Mouse (Mus musculus) spleen, adult 2 months (tissue): ENCODE results near the gene Lrrc10b. TPM values are rescaled to one million over a fixed set of nuclear protein-coding genes. Genes with fewer than 3 reads are reported as not detected.

Experiments used
- DNase-seq, 2 experiments: peaks; one replicate each; pipeline versions ENCODE4 v3.0.0 to v3.0.0-alpha.2; 2012 to 2021; ENCODE audit warnings: low spot score in 2 of 2, low read depth in 1 of 2
- H3K27ac ChIP-seq: fragments of 200-500 bp; 2 replicates; pipeline ENCODE4 v1.5.1; 2012; ENCODE audit warnings: low read length, inconsistent platforms; ENCODE audit not compliant: insufficient read depth
- H3K27me3 ChIP-seq: fragments of 200-500 bp; 2 replicates; pipeline ENCODE4 v1.6.1; 2012; ENCODE audit warnings: mild to moderate bottlenecking, moderate library complexity, low read length, inconsistent platforms; ENCODE audit not compliant: control insufficient read depth, insufficient read depth
- H3K36me3 ChIP-seq: fragments of 200-500 bp; 2 replicates; pipeline ENCODE4 v1.6.1; 2012; ENCODE audit warnings: mild to moderate bottlenecking, low read length, inconsistent platforms; ENCODE audit not compliant: control insufficient read depth, insufficient read depth
- H3K4me1 ChIP-seq: fragments of 200-500 bp; 2 replicates; pipeline ENCODE4 v1.6.1; 2011; ENCODE audit warnings: inconsistent platforms; ENCODE audit not compliant: control insufficient read depth, insufficient read depth, insufficient read length
- H3K4me3 ChIP-seq: fragments of 200-500 bp; 2 replicates; pipeline ENCODE4 v1.5.1; 2011; ENCODE audit warnings: mild to moderate bottlenecking, inconsistent platforms; ENCODE audit not compliant: insufficient read depth, insufficient read length; ENCODE audit errors: extremely low read depth
- CTCF ChIP-seq: fragments of 200-500 bp; IDR thresholded peaks from 2 replicates; pipeline ENCODE4 v1.5.1; 2011; ENCODE audit warnings: mild to moderate bottlenecking, inconsistent platforms; ENCODE audit not compliant: insufficient read depth, insufficient read length, insufficient replicate concordance; ENCODE audit errors: extremely low read depth
- POLR2A ChIP-seq: fragments of 200-500 bp; IDR thresholded peaks from 2 replicates; pipeline ENCODE4 v1.6.1; 2011; ENCODE audit warnings: low read depth, low read length, inconsistent platforms
- WGBS: fragments of 180-500 bp; shearing (Covaris S2); methylation state at CpG from one replicate; pipeline ENCODE4 v1.1.7; 2018; 5-methylcytosine and 5-hydroxymethylcytosine counted together
- polyA plus RNA-seq: library from polyadenylated mRNA; depleted of rRNA; stranded (reverse); fragments of >200 nt; gene quantifications from 2 replicates; pipeline ENCODE4 v1.2.3, GENCODE M21; 2012; rRNA removed

The Lrrc10b gene
- polyA plus RNA-seq, 1 experiment, result 0.11 TPM

- Histone ChIP-seq H3K27me3 (peaks cover 6% of the 10 kb centered on the region), H3K36me3 (no peaks in the 10 kb centered on the region), H3K27ac (no peak overlapping the region), H3K4me3 (no peak overlapping the region), H3K4me1 (no peaks in the 10 kb centered on the region)
- 8% methylated on average over 52 of the region's 53 CpGs for WGBS
- DNase-seq, result no peak
- TF ChIP-seq POLR2A (no peak), CTCF (no peak)
Observed at GRCm38 (mm10) chr19:10421986-10422976, 35.0 kb downstream of the Lrrc10b start.

GRCm38 (mm10) chr19:10417436-10417835 lies 39.8 kb downstream of the Lrrc10b start:
- Histone ChIP-seq H3K27me3 (peaks cover 5% of the 10 kb centered on the region; the same call in 1 of the 2 replicates), H3K4me3 (no peak overlapping the region), H3K27ac (no peak overlapping the region), H3K36me3 (no peaks in the 10 kb centered on the region), H3K4me1 (no peaks in the 10 kb centered on the region)
- TF ChIP-seq CTCF (no peak), POLR2A (no peak)
- no peak for DNase-seq
- 78% methylated on average over 12 of the region's 12 CpGs for WGBS

DNA sequence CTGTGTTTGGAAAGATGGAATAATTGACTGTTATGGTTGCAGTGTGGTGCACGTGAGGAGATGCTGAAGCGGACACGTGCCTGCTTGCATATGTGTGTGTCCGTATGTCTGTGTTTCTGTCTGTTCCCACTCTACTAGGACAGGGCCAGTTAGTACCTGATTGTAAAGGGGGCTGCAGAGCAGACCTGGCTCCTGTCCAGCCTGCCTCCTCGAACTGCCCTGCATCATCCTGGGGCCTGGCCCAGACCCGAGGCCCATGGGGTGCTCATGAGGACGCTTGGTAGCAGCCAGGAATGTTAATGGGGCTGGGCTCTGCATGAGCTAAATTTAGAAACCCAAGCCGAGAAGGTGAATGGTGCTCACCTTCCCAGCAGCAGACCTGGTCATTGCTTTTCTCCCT lies 40.4 kb downstream of the Lrrc10b start:
- Histone ChIP-seq H3K27ac (no peak overlapping the region), H3K4me3 (no peak overlapping the region), H3K4me1 (no peaks in the 10 kb centered on the region), H3K36me3 (no peaks in the 10 kb centered on the region), H3K27me3 (peaks cover 3% of the 10 kb centered on the region; the same call in 1 of the 2 replicates)
- WGBS, result 64% methylated on average over 8 of the region's 8 CpGs
- no peak for DNase-seq
- TF ChIP-seq CTCF (no peak), POLR2A (no peak)

DNA sequence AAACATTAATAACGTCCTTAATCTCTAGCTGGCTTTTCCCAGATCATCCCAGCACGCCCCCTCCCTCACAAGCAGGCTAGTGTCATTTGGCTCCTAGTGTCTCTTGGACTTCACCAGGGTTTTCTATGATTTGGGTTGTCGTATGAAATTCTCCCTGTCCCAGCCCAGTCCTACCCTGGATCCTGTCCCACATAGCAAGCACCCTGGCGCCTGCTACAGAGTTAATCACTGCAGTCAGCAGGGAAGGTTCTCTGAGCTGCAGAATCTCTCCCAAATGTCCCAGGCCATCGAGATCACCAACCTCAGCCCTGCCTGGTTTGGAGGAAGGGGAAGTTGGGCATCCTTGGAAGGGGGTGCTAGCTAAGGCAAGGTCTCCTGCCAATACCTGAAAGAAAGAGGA lies 41.8 kb downstream of the Lrrc10b start:
- no peak overlapping the region for H3K4me3 ChIP-seq
- DNase-seq, result no peak
- WGBS, result 65% methylated on average over 5 of the region's 5 CpGs
- TF ChIP-seq POLR2A (no peak), CTCF (no peak)
- 0 out of 2 replicates have a peak, but pooled peaks cover 3% of the 10 kb centered on the region for H3K27me3 ChIP-seq
- no peaks in the 10 kb centered on the region for H3K4me1 ChIP-seq
- H3K27ac ChIP-seq, result no peak overlapping the region
- no peaks in the 10 kb centered on the region for H3K36me3 ChIP-seq

- 7% methylated on average over 18 of the region's 19 CpGs for WGBS
- Histone ChIP-seq H3K4me1 (no peaks in the 10 kb centered on the region), H3K36me3 (no peaks in the 10 kb centered on the region), H3K27me3 (0 out of 2 replicates have a peak, but pooled peaks cover 4% of the 10 kb centered on the region), H3K4me3 (no peak overlapping the region), H3K27ac (no peak overlapping the region)
- no peak for DNase-seq
- TF ChIP-seq POLR2A, result no peak
Observed at GRCm38 (mm10) chr19:10413701-10414242, 43.5 kb downstream of the Lrrc10b start.

Other genes starting within 250 kb of the Lrrc10b start
- 2.3 and 3.8 TPM in 2 replicates for gene Myrf, start 216.7 kb downstream of the Lrrc10b start, polyA plus RNA-seq
- 4.4 and 5.5 TPM in 2 replicates for gene Dagla, start 152.6 kb downstream of the Lrrc10b start, polyA plus RNA-seq
- gene Syt7, start 68.4 kb downstream of the Lrrc10b start, polyA plus RNA-seq, result 0.29 and 0.31 TPM in 2 replicates
- 0.55 and 1.2 TPM in 2 replicates for gene Ppp1r32, start 25.5 kb upstream of the Lrrc10b start, polyA plus RNA-seq
- 39.9 and 42.3 TPM in 2 replicates for gene Cpsf7, start 67.8 kb upstream of the Lrrc10b start, polyA plus RNA-seq
- 16.9 and 20.1 TPM in 2 replicates for gene Sdhaf2, start 68.7 kb upstream of the Lrrc10b start, polyA plus RNA-seq
- gene Tmem216, start 98.8 kb upstream of the Lrrc10b start, polyA plus RNA-seq, result 6.9 and 8.5 TPM in 2 replicates
- gene Cyb561a3, start 119.7 kb upstream of the Lrrc10b start, polyA plus RNA-seq, result 214 and 230 TPM in 2 replicates
- gene Tmem138, start 119.9 kb upstream of the Lrrc10b start, polyA plus RNA-seq, result 7.3 and 8.6 TPM in 2 replicates
- 53.3 and 59.0 TPM in 2 replicates for gene Ddb1, start 147.9 kb upstream of the Lrrc10b start, polyA plus RNA-seq
- gene Tkfc, start 148.2 kb upstream of the Lrrc10b start, polyA plus RNA-seq, result 4.6 and 5.4 TPM in 2 replicates
- gene Vwce, start 176.7 kb upstream of the Lrrc10b start, polyA plus RNA-seq, result 0.07 and 0.21 TPM in 2 replicates
- gene Pga5, start 220.6 kb upstream of the Lrrc10b start, polyA plus RNA-seq, result not detected in 2 replicates
- 19.7 and 22.0 TPM in 2 replicates for gene Vps37c, start 231.3 kb upstream of the Lrrc10b start, polyA plus RNA-seq